Mouse (Mus musculus) layer of hippocampus, adult 6 months (tissue): ENCODE results near the gene Cyp4v3. TPM values are rescaled to one million over a fixed set of nuclear protein-coding genes. Genes with fewer than 3 reads are reported as not detected.

Source experiments
- long read RNA-seq, 2 experiments: library from polyadenylated mRNA; unstranded; transcript quantifications; one replicate each; pipeline ENCODE4 v2.0.0; 2019 to 2020
- polyA plus RNA-seq: library from polyadenylated mRNA; unstranded; fragments of <200 nt; fragmentation: Nextera tagmentation; gene quantifications from 2 replicates; pipeline ENCODE4 v1.2.3, GENCODE M21; 2021

The Cyp4v3 gene
- 4.2 and 4.6 TPM in 2 replicates for polyA plus RNA-seq
- long read RNA-seq, experiment 1, transcript Cyp4v3-201 (11 exons, 3,808 nt), result major isoform, 8 of 11 reads
- long read RNA-seq, experiment 1, partial matches to known transcripts, result 3 of 11 reads
- long read RNA-seq, experiment 1, other reads (novel, unspliced or antisense), result 0 of 11 reads
- long read RNA-seq, experiment 2, transcript Cyp4v3-201 (11 exons, 3,808 nt), result major isoform, 25 of 31 reads
- long read RNA-seq, experiment 2, partial matches to known transcripts, result 5 of 31 reads
- long read RNA-seq, experiment 2, other reads (novel, unspliced or antisense), result 1 of 31 reads

GRCm38 (mm10) chr8:45332685-45333409, at the start of gene Cyp4v3:
Cyp4v3 (minus strand) TSS chr8:45333216.

DNA sequence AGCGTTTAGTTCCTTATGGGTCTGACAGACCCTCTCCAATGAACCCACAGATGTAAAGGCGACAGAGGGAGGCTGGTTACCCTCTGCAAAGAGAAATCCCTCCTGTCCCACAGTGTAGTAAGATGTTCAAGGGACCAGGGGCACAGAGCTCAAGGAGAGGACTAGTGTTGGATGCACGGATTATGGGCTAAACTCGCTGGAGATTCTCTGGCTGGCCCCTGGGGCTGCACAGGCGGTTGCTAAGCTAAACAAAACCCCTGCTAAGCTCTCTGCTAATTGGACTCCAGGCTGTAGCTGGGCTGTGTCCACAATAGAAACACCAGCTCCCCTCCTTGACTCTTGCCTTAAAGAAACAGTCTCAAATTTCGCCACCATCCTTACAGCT, 48.9 kb upstream of the Cyp4v3 start, which contains the start of gene Fam149a:
TSS of gene Fam149a (minus strand) at position 329 of the 385 bp plus-strand sequence.

GRCm38 (mm10) chr8:45308366-45308765, 24.6 kb downstream of the Cyp4v3 start, which contains the start of gene Gm45753:
Gm45753 (minus strand) TSS chr8:45308466.

DNA sequence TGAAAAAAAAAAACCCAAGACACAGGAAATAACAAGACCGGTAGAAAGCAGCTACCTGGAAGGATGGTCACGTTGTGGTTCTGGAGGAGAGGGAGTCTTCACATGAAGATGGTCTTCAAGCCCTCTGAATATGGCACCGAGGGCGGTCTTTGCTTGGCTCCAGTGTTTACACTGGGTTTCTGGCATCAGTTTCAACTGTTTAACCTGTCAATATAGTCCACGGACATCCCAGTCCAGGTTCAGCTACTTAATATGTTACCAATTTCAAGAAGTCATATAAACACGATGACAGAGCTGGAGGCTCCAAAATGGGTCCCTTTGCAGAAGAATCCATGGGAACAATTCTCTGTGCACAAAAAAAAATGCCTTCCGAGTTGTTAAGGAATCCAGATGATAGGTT, 38.3 kb downstream of the Cyp4v3 start, which contains the start of gene Klkb1:
TSS of gene Klkb1 (minus strand) at position 173 of the 400 bp plus-strand sequence.

GRCm38 (mm10) chr8:45261920-45262319, 71.1 kb downstream of the Cyp4v3 start, which contains the start of gene F11:
F11 (minus strand) TSS chr8:45262031.

Other genes with a start within 250 kb of the Cyp4v3 start
- gene F11, start 71.2 kb downstream of the Cyp4v3 start, polyA plus RNA-seq, result not detected in 2 replicates
- gene Klkb1, start 38.4 kb downstream of the Cyp4v3 start, polyA plus RNA-seq, result 0.06 and 0.09 TPM in 2 replicates
- not detected in 2 replicates for gene Gm45753, start 24.8 kb downstream of the Cyp4v3 start, polyA plus RNA-seq
- gene Fam149a, start 49.1 kb upstream of the Cyp4v3 start, polyA plus RNA-seq, result 10.0 and 10.1 TPM in 2 replicates
- 12.6 and 13.6 TPM in 2 replicates for gene Tlr3, start 77.9 kb upstream of the Cyp4v3 start, polyA plus RNA-seq
- gene Sorbs2, start 174.6 kb upstream of the Cyp4v3 start, polyA plus RNA-seq, result 40.2 and 43.5 TPM in 2 replicates